Mouse (Mus musculus) brain, embryonic 14.5 days (tissue): Measurements from ENCODE around the gene Sec14l1. TPM values are rescaled to one million over a fixed set of nuclear protein-coding genes. Genes with fewer than 3 reads are reported as not detected.
"Not testable (repeated sequence)": the region's sequence is repeated elsewhere in the genome, so short reads cannot be mapped to it uniquely, and the experiment has no call there.

Source experiments
- DNase-seq: peaks from one replicate; pipeline ENCODE4 v3.0.0-alpha.2; 2011; ENCODE audit warnings: low read depth
- CTCF ChIP-seq: fragments of 200-500 bp; IDR thresholded peaks from 2 replicates; pipeline ENCODE4 v1.5.1; 2012; ENCODE audit warnings: inconsistent platforms, mild to moderate bottlenecking, moderate library complexity, borderline replicate concordance; ENCODE audit not compliant: insufficient read depth, insufficient read length; ENCODE audit errors: extremely low read depth
- POLR2A ChIP-seq: fragments of 200-500 bp; IDR thresholded peaks from 2 replicates; pipeline ENCODE4 v1.6.1; 2012; ENCODE audit warnings: mild to moderate bottlenecking, inconsistent platforms, borderline replicate concordance; ENCODE audit not compliant: poor library complexity, insufficient read depth, insufficient read length, severe bottlenecking; ENCODE audit errors: extremely low read depth
- polyA plus RNA-seq: library from polyadenylated mRNA; depleted of rRNA; stranded (reverse); fragments of >200 nt; gene quantifications from 2 replicates; pipeline ENCODE4 v1.2.3, GENCODE M21; 2012; rRNA removed

Gene Sec14l1
- 77.4 and 90.5 TPM in 2 replicates for polyA plus RNA-seq

DNA sequence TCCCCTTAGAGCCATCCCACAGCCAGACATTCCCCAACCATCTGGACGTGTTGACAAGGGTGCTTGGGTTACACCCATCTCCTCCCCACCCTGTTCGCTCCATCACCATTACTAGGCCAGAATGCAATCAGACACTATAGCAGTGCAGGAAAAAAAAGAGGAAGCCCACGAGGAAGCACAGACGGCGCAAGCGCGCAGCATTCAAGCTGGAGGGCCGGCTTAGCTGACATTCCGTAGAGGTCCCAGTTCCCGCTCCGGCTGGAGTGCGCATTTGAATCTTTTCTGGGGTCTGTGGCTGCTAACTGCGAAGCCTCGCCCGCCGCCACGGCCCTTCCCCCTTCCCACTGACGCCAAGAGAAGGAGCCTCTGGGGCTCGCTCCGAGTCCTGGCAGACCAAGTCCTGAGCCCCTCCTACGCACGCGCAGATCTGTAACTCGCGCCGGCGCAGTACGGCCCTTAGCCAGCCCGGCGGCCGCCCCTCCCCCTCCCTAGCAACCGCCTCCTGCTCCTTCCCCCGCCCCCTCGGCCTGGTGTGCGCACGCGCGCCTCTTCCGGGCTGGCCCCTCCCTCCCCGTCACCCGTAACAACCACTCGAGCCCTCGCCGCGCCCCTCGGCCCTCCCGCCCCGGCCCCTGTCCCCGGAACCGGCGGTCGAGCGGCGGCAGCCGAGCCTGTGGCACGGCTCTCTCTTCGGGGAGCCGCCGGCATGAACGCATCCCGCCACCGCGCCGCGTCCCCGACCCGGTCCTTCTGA, at the start of gene Sec14l1:
Sec14l1 (plus strand) TSS at position 577 of the 754 bp plus-strand sequence.
- TF ChIP-seq CTCF (no peak), POLR2A (peak; percentile 66)
- DNase-seq, result peak; percentile 99

DNA sequence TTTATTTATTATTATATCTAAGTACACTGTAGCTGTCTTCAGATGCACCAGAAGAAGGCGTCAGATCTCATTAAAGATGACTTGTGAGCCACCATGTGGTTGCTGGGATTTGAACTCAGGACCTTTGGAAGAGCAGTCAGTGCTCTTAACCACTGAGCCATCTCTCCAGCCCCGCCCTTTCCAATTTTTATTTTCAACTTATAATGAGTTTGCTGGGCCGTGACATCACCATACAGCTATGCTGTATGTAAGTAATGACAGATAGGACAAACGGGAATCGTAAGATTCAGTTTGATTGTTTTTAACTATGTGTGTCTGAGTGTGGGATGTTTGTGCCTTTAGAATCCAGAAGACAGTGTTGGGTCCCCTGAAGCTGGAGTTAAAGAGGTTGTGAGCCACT, 49.4 kb upstream of the Sec14l1 start:
- not testable (repeated sequence) for DNase-seq

DNA sequence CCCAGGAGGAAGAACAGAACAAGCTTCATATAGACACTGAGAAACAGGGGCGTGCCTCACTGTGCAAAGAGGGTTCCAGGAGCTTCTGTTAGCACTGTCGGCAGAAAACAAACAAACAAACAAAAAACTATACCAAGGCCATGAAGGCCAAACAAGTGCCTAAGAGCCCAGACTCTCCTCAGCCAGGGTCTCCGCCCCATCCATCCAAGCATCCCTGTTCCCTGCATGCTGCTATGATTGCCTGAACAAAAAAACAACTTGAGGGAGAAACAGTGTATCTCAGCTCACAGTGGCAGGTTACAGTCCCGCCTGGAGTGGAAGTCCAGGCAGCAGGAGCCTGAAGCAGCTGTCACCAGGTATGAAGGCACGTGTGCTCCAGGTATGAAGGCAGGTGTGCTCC, 48.2 kb upstream of the Sec14l1 start:
- DNase-seq, result no peak
- TF ChIP-seq CTCF, result no peak
- TF ChIP-seq POLR2A, result no peak

DNA sequence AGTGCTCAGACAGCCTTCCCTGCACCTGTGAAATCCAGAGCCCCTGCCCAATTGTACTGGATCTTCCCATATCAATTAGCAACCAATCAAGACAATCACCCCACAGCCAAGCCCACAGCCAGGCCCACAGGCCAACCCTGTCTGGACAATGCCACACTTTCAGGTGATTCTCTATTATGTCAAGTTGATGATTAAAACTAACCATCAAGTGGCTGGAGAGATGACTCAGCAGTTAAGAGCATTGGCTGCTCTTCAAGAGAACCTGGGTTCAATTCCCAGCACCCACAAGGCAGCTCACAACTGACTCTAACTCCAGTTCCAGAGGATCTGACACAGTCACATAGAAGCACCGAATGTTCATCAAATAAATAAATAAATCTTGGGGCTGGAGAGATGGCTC, 46.6 kb upstream of the Sec14l1 start:
- TF ChIP-seq CTCF (no peak), POLR2A (no peak)
- DNase-seq, result no peak

DNA sequence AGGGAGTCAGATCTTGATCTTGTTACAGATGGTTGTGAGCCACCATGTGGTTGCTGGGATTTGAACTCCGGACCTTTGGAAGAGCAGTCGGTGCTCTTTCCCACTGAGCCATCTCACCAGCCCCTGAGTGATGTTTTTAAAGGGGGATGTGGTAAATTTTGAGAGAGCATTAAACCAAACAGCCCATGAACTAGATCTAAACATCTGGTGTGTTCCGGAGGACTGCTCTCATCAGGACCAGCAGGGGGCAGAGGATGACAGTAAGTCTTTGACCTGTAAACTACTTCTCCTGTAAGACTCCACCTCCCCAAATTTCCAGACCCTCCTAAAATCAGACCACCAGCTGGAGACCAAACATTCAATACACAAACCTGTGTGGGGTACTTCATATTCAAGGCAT, 45.9 kb upstream of the Sec14l1 start:
- no peak for DNase-seq
- TF ChIP-seq CTCF, result peak; percentile 7; the same call in 1 of the 2 replicates
- TF ChIP-seq POLR2A, result no peak

DNA sequence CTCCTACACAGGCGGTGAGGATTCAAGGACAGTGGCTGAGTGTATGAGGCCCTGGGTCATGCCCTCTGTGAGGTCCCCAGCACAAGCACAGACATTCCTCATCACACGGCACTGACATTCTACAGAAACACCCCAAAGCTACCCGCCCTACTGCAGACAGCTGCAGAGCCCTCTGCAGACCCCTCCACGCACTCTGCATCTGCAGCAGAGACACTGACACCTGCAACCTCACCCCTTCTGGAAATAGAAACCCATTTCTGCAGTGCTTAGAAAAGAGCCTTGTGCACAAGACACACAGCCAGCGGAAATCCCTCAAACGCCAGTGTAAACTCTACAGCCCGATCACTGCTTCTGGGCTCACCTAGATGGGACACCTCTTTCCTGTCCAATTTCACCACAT, 44.3 kb upstream of the Sec14l1 start:
- TF ChIP-seq CTCF (no peak), POLR2A (no peak)
- DNase-seq, result no peak

DNA sequence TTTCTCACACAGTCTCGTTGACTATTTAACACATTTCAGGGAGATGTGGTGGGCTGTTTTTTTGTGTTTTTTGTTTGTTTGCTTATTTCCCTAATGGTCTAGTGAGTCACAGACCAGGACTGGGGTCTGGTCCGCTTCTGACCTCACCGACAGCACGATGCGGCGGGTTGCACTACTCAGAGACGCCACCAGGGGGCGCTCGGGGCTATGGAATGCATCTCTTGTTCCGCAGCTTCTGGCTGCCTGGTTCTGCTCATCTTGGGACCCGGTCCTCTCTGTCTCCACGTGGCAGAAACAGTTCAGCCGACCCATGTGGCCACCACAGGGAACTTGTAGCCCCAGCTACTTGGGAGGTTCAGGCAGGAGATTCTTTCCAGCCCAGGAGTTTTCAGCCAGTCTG, 42.8 kb upstream of the Sec14l1 start:
- peak; percentile 77 for DNase-seq
- TF ChIP-seq POLR2A (no peak), CTCF (peak; percentile 98)

DNA sequence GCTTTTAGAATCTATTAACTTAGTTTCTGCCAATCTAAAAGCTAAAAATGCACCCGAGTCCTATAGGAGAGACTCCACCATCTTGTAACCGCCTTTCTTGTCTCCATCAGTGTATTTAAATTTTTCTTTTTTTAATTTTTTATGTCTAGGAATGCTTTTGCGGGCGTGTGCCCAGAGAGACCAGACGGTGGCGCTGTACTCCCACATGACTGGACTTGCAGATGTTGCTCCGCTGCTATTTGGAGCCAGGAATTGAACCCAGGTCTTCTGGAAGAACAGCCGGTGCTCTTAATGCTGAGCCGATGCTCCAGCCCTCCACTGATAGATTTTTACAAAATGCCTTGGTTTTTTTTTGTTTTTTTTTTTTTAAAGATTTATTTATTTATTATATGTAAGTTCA, 41.5 kb upstream of the Sec14l1 start:
- peak; percentile 8; the same call in 1 of the 2 replicates for TF ChIP-seq CTCF
- no peak for TF ChIP-seq POLR2A
- no peak for DNase-seq

DNA sequence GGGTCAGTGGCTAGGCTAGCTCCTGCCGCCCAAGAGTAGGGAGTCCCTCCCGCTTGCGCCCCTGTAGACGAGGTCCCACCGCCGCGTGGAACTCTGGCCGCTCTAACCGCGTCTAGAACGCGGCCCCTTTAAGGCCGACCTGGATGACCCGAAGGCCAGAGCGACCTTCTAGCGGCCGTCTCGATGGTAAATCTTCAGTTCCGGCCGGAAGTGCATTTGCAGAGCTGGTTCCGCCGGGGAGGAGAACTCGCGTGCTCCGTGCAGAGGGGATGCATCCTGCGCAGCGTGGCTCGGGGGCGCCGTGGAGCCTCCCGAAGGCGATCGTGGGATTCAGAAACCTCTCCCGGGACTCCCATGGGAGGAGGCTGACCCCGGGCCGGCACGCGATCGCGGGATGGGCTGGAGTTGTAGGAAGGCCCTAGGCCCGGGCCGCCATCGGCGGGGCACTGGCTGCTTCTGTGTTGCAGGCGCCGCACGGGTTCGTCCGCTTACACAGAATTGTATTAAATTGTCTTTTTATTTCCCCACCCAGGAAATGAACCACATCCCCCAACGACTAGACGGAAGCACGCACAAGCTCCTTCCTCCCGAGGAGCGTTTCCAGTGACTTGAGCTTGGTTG, 38.3 kb upstream of the Sec14l1 start:
- TF ChIP-seq POLR2A (peak; percentile 45; the same call in 1 of the 2 replicates), CTCF (no peak)
- DNase-seq, result peak; percentile 96

DNA sequence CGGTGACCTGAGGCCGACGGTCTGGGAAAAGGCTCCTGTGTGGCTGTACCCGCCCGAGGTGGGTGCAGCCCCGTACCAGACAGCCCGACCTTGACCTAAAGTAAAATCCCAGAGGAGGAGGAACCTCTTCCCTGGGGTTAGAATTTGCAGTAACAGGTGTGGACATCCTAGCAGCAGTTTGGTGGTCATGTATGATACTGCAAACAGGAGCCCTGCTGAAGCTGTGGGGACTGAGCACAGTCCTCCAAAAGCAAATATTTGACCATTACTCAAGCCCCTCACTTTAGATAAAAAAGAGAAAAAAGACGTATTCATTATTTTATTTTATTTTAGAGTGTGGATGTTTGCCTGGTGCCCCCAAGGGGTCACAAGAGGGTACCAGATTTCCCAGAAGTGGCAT, 37.7 kb upstream of the Sec14l1 start:
- DNase-seq, result no peak
- TF ChIP-seq POLR2A, result no peak
- no peak for TF ChIP-seq CTCF

DNA sequence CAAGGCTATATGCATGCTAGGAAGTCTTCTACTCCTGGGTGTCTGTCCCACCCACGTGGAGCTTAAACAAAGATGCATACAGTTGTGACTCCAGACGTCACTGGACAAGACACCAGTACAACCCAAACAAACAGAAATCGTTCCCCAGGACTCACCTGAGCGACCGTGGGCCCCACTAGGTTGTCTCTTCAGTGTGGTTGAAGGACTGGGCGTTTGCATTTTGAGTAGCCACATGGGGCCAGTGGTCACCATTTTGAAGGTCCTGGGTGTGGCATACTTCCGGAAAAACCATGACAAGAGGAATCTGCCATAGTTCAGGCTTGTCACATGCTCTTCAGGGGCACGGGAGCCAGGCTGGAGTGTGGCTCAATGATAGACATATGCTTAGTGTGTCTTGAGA, 37.1 kb upstream of the Sec14l1 start:
- no peak for DNase-seq
- TF ChIP-seq POLR2A (no peak), CTCF (no peak)

DNA sequence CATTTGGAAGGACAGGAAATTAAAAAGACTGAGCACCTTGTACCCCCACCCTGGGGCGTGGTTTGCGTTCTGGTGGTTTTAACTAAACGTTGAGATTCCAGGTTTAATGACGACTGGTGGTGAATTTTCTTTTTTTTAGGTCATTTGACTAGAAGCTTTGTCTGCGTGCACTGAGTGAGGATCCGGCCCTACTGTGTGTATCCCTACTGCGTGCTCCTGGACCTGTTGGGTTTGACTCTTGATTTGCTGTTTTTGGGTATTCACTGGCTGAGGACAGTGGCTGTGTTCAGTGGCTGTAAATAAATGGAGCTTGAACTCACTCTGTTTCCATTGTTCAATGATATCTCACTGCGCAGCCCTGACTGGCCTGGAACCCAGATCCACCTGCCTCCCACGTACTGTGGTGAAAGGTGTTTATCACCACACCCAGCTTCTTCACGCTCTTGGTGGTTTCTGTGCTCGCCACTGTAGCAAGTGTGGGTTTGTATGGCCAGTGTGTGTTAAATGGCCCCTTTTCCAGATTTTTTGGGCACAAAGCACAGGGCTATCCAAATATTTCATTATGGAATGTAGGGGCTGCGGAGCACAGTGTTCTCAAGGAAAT, 36.2 kb upstream of the Sec14l1 start:
- no peak for TF ChIP-seq POLR2A
- no peak for TF ChIP-seq CTCF
- DNase-seq, result no peak
